Mouse (Mus musculus): ENCODE measurements around the gene Gm9733. TPM values are rescaled to one million over a fixed set of nuclear protein-coding genes. Genes with fewer than 3 reads are reported as not detected.

Gene Gm9733
- polyA plus RNA-seq, 1 experiment from 2014 or later, result not detected

- 71% methylated on average over 6 of the region's 6 CpGs for WGBS
Observed at GRCm38 (mm10) chr3:15255726-15256125, 76.4 kb downstream of the Gm9733 start.

More at GRCm38 (mm10) chr3:15255726-15256125, 76.4 kb downstream of the Gm9733 start:
- Histone ChIP-seq H3K4me3 (no peak overlapping the region), H3K27ac (ENCODE audit: poor library complexity, severe bottlenecking) (no peak overlapping the region), H3K4me1 (replicated peaks) (no peaks in the 10 kb centered on the region), H3K9ac (no peak overlapping the region), H3K9me3 (replicated peaks) (no peaks in the 10 kb centered on the region), H3K27me3 (replicated peaks) (no peaks in the 10 kb centered on the region), H3K4me2 (no peak overlapping the region), H3K36me3 (no peaks in the 10 kb centered on the region)
- ATAC-seq (ENCODE audit: insufficient number of reproducible peaks, low FRiP score), result no peak

Other genes with a start within 250 kb of the Gm9733 start
- not detected in 2 replicates for gene Sirpb1a, start 94.2 kb upstream of the Gm9733 start, polyA plus RNA-seq (2016; fragmentation: Nextera tagmentation; extraction: Ambion mirVana)
- not detected in 2 replicates for gene Sirpb1b, start 242.8 kb upstream of the Gm9733 start, polyA plus RNA-seq (2016; fragmentation: Nextera tagmentation; extraction: Ambion mirVana)

All from heart, embryonic 12.5 days (tissue).